Mouse (Mus musculus): ENCODE measurements around the gene Mymx. TPM values are rescaled to one million over a fixed set of nuclear protein-coding genes. Genes with fewer than 3 reads are reported as not detected.

Gene Mymx
- polyA plus RNA-seq, 1 experiment = 6.4 TPM

- Histone ChIP-seq H3K4me3 (ENCODE audit: insufficient read depth, low read depth, low read length) (peak within 1 kb of the TSS; percentile 35), H3K27ac (ENCODE audit: insufficient read depth, low read depth, low read length) (peak within 1 kb of the TSS; percentile 30; the same call in 1 of the 2 replicates), H3K27me3 (replicated peaks; ENCODE audit: control insufficient read depth, insufficient read depth, low read length) (no peaks in the 10 kb centered on the region), H3K36me3 (ENCODE audit: control insufficient read depth, insufficient read depth, low read length) (no peaks in the 10 kb centered on the region), H3K4me1 (ENCODE audit: control insufficient read depth, insufficient read depth, low read length) (peaks cover 19% of the 10 kb centered on the region)
- TF ChIP-seq CTCF (conservative IDR thresholded peaks at IDR 0.05; ENCODE audit: insufficient read depth, insufficient read length, low read depth, low read length) (no peak), POLR2A (IDR thresholded peaks at IDR 0.05; ENCODE audit: low read depth, low read length) (no peak)
- 23% methylated on average over 32 of the region's 32 CpGs for WGBS
- peak; percentile 79 for DNase-seq
These were observed 2.3 kb downstream of the Mymx start, which contains the start of gene Slc29a1 for GRCm38 (mm10) chr17:45599446-45600242. Slc29a1 (minus strand) TSS chr17:45599606.

GRCm38 (mm10) chr17:45598891-45599290, 3.0 kb downstream of the Mymx start:
- no peak for DNase-seq
- Histone ChIP-seq H3K27ac (ENCODE audit: insufficient read depth, low read depth, low read length) (no peak overlapping the region), H3K27me3 (replicated peaks; ENCODE audit: control insufficient read depth, insufficient read depth, low read length) (no peaks in the 10 kb centered on the region), H3K4me3 (ENCODE audit: insufficient read depth, low read depth, low read length) (0 out of 2 replicates have a peak overlapping the region, but pooled peaks have one; percentile 35), H3K4me1 (ENCODE audit: control insufficient read depth, insufficient read depth, low read length) (peaks cover 19% of the 10 kb centered on the region), H3K36me3 (ENCODE audit: control insufficient read depth, insufficient read depth, low read length) (no peaks in the 10 kb centered on the region)
- TF ChIP-seq CTCF (conservative IDR thresholded peaks at IDR 0.05; ENCODE audit: insufficient read depth, insufficient read length, low read depth, low read length) (no peak), POLR2A (IDR thresholded peaks at IDR 0.05; ENCODE audit: low read depth, low read length) (no peak)
- WGBS = 33% methylated on average over 3 of the region's 3 CpGs

- WGBS = 83% methylated on average over 2 of the region's 2 CpGs
- H3K27ac ChIP-seq (ENCODE audit: insufficient read depth, low read depth, low read length) = peak overlapping the region; percentile 30; the same call in 1 of the 2 replicates
- no peak for DNase-seq
These were observed 3.5 kb downstream of the Mymx start for GRCm38 (mm10) chr17:45598376-45598775.

GRCm38 (mm10) chr17:45597787-45598186, 4.1 kb downstream of the Mymx start:
- no peak for TF ChIP-seq CTCF (conservative IDR thresholded peaks at IDR 0.05; ENCODE audit: insufficient read depth, insufficient read length, low read depth, low read length)
- no peak for TF ChIP-seq POLR2A (IDR thresholded peaks at IDR 0.05; ENCODE audit: low read depth, low read length)
- Histone ChIP-seq H3K27ac (ENCODE audit: insufficient read depth, low read depth, low read length) (peak overlapping the region; percentile 32; the same call in 1 of the 2 replicates), H3K4me1 (ENCODE audit: control insufficient read depth, insufficient read depth, low read length) (peaks cover 24% of the 10 kb centered on the region), H3K4me3 (ENCODE audit: insufficient read depth, low read depth, low read length) (no peak overlapping the region), H3K36me3 (ENCODE audit: control insufficient read depth, insufficient read depth, low read length) (no peaks in the 10 kb centered on the region), H3K27me3 (replicated peaks; ENCODE audit: control insufficient read depth, insufficient read depth, low read length) (no peaks in the 10 kb centered on the region)
- 39% methylated on average over 3 of the region's 3 CpGs for WGBS
- peak; percentile 40 for DNase-seq

More at GRCm38 (mm10) chr17:45598376-45598775, 3.5 kb downstream of the Mymx start:
- Histone ChIP-seq H3K36me3 (ENCODE audit: control insufficient read depth, insufficient read depth, low read length) (no peaks in the 10 kb centered on the region), H3K27me3 (replicated peaks; ENCODE audit: control insufficient read depth, insufficient read depth, low read length) (no peaks in the 10 kb centered on the region), H3K4me1 (ENCODE audit: control insufficient read depth, insufficient read depth, low read length) (peaks cover 19% of the 10 kb centered on the region), H3K4me3 (ENCODE audit: insufficient read depth, low read depth, low read length) (no peak overlapping the region)
- no peak for TF ChIP-seq POLR2A (IDR thresholded peaks at IDR 0.05; ENCODE audit: low read depth, low read length)
- no peak for TF ChIP-seq CTCF (conservative IDR thresholded peaks at IDR 0.05; ENCODE audit: insufficient read depth, insufficient read length, low read depth, low read length)

GRCm38 (mm10) chr17:45596631-45597396, 5.1 kb downstream of the Mymx start:
- Histone ChIP-seq H3K4me3 (ENCODE audit: insufficient read depth, low read depth, low read length) (no peak overlapping the region), H3K36me3 (ENCODE audit: control insufficient read depth, insufficient read depth, low read length) (no peaks in the 10 kb centered on the region), H3K27me3 (replicated peaks; ENCODE audit: control insufficient read depth, insufficient read depth, low read length) (no peaks in the 10 kb centered on the region), H3K27ac (ENCODE audit: insufficient read depth, low read depth, low read length) (peak overlapping the region; percentile 54), H3K4me1 (ENCODE audit: control insufficient read depth, insufficient read depth, low read length) (peaks cover 24% of the 10 kb centered on the region)
- 24% methylated on average over 11 of the region's 11 CpGs for WGBS
- TF ChIP-seq POLR2A (IDR thresholded peaks at IDR 0.05; ENCODE audit: low read depth, low read length) (no peak), CTCF (conservative IDR thresholded peaks at IDR 0.05; ENCODE audit: insufficient read depth, insufficient read length, low read depth, low read length) (peak; percentile 70)
- DNase-seq = peak; percentile 91

GRCm38 (mm10) chr17:45595736-45596390, 6.0 kb downstream of the Mymx start:
- TF ChIP-seq CTCF (conservative IDR thresholded peaks at IDR 0.05; ENCODE audit: insufficient read depth, insufficient read length, low read depth, low read length) (no peak), POLR2A (IDR thresholded peaks at IDR 0.05; ENCODE audit: low read depth, low read length) (no peak)
- Histone ChIP-seq H3K27me3 (replicated peaks; ENCODE audit: control insufficient read depth, insufficient read depth, low read length) (no peaks in the 10 kb centered on the region), H3K4me1 (ENCODE audit: control insufficient read depth, insufficient read depth, low read length) (peaks cover 27% of the 10 kb centered on the region), H3K27ac (ENCODE audit: insufficient read depth, low read depth, low read length) (peak overlapping the region; percentile 3; the same call in 1 of the 2 replicates), H3K4me3 (ENCODE audit: insufficient read depth, low read depth, low read length) (peak overlapping the region; percentile 66), H3K36me3 (ENCODE audit: control insufficient read depth, insufficient read depth, low read length) (no peaks in the 10 kb centered on the region)
- DNase-seq = no peak
- WGBS = 20% methylated on average over 23 of the region's 23 CpGs
